Mouse (Mus musculus): ENCODE results near the gene Oxsr1. TPM values are rescaled to one million over a fixed set of nuclear protein-coding genes. Genes with fewer than 3 reads are reported as not detected.
"Not testable (repeated sequence)": the region's sequence is repeated elsewhere in the genome, so short reads cannot be mapped to it uniquely, and the experiment has no call there.

The Oxsr1 gene
- 14.3 and 16.8 TPM in 2 replicates for total RNA-seq (2015)
- total RNA-seq (2017) = 35.1 and 36.9 TPM in 2 replicates

DNA sequence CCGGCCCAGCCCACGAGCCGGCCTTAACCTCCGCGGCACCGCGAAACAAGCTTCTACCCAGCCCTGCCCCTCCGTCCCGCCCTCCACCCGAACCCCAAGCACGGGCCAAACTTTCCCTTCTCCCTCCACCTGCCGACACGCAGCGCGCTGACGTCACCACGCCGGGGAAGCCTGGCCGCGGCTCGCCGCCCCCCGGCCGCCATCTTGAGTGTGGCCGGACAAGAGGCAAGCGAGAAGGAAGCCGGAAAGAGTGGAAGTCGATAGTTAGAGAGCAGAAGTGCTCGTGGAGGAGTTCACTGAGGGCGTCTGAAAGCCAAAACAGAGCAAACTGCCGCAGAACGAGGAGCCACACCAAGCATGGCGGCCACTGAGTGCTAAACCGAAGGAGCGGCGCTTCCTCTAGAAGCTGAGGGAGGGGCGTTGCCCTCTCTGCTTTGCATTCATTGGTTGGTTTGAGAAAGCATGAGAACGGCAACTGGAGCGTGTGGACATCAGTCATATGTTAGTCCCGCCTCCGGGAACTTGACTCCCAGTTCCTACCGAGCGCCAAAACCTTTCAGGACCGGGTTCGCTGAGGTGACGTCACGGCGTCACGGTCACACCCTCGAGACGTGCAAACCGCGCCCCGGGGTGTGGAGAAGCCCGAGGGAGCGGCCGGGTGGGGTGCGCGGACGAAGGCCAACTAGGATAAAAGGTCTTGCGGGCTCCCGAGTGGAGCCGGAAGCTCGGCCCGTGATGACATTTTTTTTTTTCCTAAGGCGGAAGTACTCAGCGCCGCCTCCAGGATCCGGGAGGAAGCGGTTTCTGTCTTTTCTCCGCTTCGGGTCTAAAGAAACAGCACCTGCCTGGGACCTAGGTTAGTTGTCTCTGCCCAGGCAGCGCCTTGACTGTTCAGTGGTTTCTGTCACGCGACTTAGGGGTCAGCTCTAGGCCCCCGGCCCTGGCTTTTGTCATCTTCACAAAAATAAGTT, at the start of gene Oxsr1:
Gene Oxsr1, minus strand, starts transcription at position 139 of the 971 bp plus-strand sequence.
- peak; percentile 86 for ATAC-seq (ENCODE audit: poor library complexity, severe bottlenecking)

DNA sequence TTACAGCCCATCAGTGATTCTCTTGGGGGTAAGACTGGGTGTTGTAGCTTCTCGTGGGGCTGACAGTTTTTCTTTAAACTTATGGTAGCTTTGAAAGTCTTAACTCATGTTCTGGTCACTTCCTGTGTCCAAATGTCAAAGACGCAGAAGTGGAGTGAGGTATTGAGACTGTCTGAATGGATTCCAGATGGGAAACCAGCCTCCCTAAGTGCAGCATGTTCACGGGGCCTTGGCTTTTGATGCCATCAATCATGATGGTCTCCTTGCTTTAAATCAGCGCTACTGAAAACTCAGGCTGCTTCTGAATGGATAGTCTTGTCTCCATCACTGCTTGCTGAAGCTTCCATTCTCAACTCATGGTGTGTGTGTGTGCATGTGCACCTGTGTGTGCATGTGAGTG, 49.0 kb upstream of the Oxsr1 start:
- ATAC-seq (ENCODE audit: poor library complexity, severe bottlenecking) = no peak

DNA sequence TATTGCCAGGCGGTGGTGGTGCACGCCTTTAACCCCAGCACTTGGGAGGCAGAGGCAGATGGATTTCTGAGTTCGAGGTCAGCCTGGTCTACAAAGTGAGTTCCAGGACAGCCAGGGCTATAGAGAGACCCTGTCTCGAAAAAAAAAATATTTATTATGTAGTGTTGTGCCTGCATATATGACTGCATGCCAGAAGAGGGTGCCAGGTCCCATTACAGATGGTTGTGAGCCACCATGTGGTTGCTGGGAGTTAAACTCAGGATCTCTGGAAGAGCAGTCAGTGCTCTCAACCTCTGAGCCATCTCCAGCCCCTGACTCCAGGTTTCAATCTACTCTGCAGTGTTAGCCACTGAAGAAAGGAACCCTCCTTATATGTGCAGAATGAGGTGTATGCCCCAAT, 48.5 kb upstream of the Oxsr1 start:
- ATAC-seq (ENCODE audit: poor library complexity, severe bottlenecking) = not testable (repeated sequence)

GRCm38 (mm10) chr9:119368367-119368766, 46.1 kb upstream of the Oxsr1 start:
- ATAC-seq (ENCODE audit: poor library complexity, severe bottlenecking) = no peak

DNA sequence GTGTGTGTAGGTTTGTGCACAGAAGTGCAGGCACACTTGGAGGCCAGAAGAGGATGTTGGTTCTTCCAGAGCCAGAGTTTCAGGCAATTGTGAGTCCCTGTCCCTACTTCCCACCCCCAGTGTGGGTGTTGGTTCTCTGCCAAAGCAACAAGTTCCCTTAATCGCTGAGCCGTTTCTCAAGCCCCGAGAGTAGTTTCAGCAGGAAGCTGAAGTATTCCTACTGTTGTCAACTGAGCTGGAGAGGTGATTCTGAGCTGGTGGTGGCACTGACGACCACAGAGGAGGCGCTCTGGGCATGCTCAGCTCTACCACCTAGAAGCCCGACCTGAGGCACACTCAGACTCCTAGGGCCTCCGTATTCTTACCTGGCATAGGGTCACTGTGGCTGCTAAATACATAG, 43.1 kb upstream of the Oxsr1 start, which contains the start of gene Slc22a14:
Gene Slc22a14, minus strand, starts transcription at position 270 of the 400 bp plus-strand sequence.
- peak; percentile 97 for ATAC-seq (ENCODE audit: poor library complexity, severe bottlenecking)

GRCm38 (mm10) chr9:119363229-119363628, 41.0 kb upstream of the Oxsr1 start:
- ATAC-seq (ENCODE audit: poor library complexity, severe bottlenecking) = no peak

GRCm38 (mm10) chr9:119361416-119361815, 39.2 kb upstream of the Oxsr1 start:
- no peak for ATAC-seq (ENCODE audit: poor library complexity, severe bottlenecking)

DNA sequence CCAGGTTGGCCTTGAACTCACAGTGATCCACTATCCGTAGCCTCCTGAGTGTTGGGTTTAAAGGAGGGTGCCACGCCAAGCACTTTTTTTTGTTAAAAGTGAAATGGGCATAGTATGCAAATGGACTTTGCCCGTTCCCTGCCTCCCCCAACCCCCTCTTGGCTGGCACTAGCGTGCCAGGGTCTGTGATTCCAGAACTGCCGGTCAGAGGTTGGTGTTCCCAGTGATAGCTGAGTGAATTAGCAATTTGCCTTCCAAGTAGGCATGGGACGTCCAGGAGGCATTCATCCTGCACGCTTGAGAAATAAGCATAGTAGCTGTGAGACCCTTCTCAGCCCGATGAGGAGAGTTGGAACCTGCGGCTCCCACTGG, 35.8 kb upstream of the Oxsr1 start:
- ATAC-seq (ENCODE audit: poor library complexity, severe bottlenecking) = no peak

DNA sequence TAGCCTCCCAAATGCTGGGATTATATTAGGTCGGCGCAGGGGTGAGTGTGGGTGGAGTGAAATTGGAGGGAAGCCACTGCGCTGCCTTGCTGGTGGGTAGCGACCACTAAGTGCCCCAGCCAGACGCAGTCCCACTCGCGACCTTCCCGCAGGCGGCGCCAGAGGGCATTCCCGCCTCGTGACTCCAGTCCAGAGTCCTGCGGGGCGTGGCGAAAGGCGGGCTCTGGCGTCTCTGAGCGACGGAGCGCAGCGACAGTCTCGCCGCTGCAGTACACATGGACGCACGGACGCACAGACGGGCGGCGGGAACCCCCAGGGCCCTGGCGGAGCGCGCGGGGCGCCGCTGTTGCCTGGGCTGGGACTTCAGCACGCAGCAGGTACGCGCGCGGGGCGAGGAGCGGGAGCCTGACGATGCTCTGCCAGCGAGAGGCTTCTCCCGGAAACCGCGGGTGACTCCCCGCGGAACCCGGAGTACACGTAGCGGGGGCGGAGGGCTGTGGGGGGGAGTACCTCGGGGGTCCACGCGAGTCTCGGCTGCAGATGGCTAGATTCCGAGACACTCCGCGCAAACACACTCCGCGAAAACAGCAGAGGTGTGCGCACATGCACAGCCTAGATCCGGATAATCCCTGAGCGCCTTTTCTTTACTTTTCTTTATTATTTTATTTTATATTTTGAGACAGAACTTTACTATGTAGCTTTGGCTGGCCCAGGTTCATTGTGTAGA, 35.3 kb upstream of the Oxsr1 start, which contains the start of gene Xylb:
Gene Xylb, plus strand, starts transcription at position 51 of the 727 bp plus-strand sequence.
- peak; percentile 99 for ATAC-seq (ENCODE audit: poor library complexity, severe bottlenecking)

DNA sequence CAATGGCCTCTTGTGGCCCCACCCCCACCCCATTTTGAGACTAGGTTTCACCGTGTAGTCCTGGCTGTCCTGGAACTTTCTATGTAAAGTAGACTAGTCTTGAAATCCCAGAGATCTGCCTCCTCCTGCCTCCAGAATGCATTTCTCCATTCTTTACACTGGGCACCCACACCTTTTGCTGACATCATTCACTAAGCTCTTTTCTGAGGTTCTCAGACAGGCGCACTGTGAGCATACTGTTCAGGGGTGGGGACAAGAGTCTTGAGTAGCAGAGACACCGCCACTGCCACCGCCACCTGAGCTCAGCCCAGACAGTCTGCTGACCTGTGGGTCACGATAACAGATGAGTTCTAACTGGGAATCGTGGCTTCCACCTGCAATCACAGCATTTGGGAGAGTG, 33.7 kb upstream of the Oxsr1 start:
- no peak for ATAC-seq (ENCODE audit: poor library complexity, severe bottlenecking)

GRCm38 (mm10) chr9:119353926-119354325, 31.7 kb upstream of the Oxsr1 start:
- ATAC-seq (ENCODE audit: poor library complexity, severe bottlenecking) = no peak

DNA sequence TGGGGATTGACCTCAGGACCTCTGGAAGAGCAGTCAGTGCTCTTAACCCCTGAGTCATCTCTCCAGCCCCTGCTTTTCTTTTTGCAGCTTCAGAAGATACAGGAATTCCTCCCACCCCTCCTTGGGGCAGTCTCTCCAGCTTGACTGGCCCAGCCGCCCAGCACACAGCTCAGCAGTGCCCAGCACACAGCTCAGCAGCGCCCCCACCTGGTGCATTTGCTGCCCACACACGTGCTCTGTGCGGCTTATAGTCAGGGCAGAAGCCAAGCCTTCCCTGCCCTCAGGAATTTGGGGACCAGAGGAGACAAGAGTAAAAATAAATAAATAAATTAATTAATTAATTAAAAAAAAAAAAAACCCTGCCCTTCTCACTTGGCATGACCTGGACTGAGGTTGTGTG, 29.8 kb upstream of the Oxsr1 start:
- peak; percentile 99 for ATAC-seq (ENCODE audit: poor library complexity, severe bottlenecking)

DNA sequence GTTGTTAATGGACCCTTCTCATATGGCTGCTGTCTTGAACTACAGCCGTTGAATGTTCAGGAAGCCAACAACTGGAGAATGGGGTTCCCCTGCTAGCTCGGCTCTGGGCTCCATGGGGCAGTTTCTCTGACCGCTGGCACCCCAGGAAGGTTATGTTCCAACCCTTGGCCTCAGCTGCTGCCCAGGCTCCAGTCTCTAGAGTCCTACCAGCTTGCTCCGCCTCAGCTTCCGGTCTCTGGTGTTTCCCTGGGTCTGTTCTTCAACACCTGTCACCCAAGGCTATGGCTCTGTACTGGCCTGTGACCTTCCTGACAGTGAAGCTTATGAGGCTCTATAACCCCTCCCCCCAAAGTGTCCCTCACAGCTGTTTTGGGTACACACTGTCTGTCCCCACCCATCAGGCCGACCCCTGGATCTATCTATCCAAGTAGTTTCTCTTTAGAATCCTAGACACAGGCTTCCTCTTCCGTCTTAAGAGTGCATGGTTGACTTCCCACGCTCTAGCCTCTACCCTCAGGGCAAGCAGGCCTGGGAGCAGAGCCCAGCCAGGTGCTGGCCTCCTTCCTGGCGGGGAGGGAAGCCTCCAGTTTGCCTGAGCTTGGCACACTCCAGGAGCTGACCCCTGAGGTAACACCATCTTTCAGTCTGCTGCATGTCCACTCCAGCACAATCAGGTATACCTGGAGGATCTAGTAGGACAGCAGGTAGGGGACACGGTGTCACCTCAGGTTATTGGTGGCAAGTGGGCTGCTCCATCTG, 28.9 kb upstream of the Oxsr1 start:
- no peak for ATAC-seq (ENCODE audit: poor library complexity, severe bottlenecking)

GRCm38 (mm10) chr9:119350531-119350930, 28.3 kb upstream of the Oxsr1 start:
- no peak for ATAC-seq (ENCODE audit: poor library complexity, severe bottlenecking)

DNA sequence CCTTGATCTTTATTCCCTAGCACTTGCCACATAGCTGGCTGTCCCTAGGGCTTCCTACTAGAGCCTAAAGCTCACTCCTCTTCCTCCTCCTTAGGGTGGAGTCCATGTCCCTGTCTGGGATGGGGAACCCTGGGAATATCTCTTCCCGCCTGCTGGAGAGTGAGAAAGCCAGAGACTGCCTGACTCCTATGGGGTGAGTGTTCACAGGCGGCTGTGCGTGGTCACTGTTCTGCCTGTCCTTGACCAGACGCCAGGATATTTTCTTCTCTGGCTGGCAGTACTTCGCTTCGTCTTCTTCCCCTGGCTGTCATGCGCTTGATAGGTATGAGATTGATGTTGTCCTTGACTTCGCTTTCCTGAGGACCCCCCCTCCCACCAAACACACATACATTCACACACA, 24.1 kb upstream of the Oxsr1 start:
- ATAC-seq (ENCODE audit: poor library complexity, severe bottlenecking) = no peak

GRCm38 (mm10) chr9:119342728-119343127, 20.5 kb upstream of the Oxsr1 start:
- no peak for ATAC-seq (ENCODE audit: poor library complexity, severe bottlenecking)

- ATAC-seq (ENCODE audit: poor library complexity, severe bottlenecking) = peak; percentile 80
Observed at GRCm38 (mm10) chr9:119340909-119341816, 18.9 kb upstream of the Oxsr1 start, which contains the start of gene Myd88. Gene Myd88 (minus strand): TSS chr9:119341411.

- ATAC-seq (ENCODE audit: poor library complexity, severe bottlenecking) = peak; percentile 1; the same call in 1 of the 2 replicates
Observed at GRCm38 (mm10) chr9:119340212-119340580, 18.0 kb upstream of the Oxsr1 start.

GRCm38 (mm10) chr9:119339558-119340211, 17.5 kb upstream of the Oxsr1 start, which contains the start of gene Acaa1a:
Gene Acaa1a (plus strand): TSS chr9:119339676.
- ATAC-seq (ENCODE audit: poor library complexity, severe bottlenecking) = peak; percentile 66
